Comparison of ENCODE assay signal across 23 mouse cellular contexts in the genomic region with DNA sequence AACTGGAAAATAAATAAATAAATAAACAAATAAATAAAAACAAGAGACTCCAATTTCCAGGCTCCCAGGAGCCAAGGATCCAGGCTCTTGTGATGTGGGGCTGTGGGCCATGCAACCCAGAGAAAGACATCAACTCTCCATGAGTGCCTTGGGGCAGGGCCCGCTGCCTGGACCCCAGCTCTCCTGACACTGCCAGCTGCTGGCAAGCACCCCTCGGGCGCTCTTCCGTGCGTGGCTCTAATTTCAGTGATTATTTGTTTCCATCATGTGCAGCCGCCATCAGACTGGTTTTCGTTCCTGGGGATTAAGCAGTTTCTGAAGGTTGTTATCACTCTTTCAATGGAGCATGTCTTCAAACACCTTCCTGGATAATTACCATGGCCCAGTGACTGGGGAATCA.
DNase-seq lines count a peak whose midpoint lies in the region; ATAC-seq and TF ChIP-seq lines count a peak whose summit lies in the region.
"Had no signal": no experiment of that assay in that cellular context is flagged by ENCODE, and none has a peak within 500 bp of the region (broad histone marks: within the 10 kb centered on the region; RNA-seq: fewer than 3 reads in every experiment).

No protein-coding gene starts in this region.

- no peak for TF ChIP-seq POLR2A in kidney, adult 2 months (IDR thresholded peaks at IDR 0.05; ENCODE audit: low read depth, low read length)

- 60% methylated on average over 7 of the region's 7 CpGs for WGBS in hindbrain, embryonic 12.5 days
- WGBS in hindbrain, embryonic 10.5 days: 68% methylated on average over 7 of the region's 7 CpGs
- WGBS in kidney, embryonic 15.5 days: 43% methylated on average over 7 of the region's 7 CpGs
- 61% methylated on average over 7 of the region's 7 CpGs for WGBS in kidney, adult 2 months
- WGBS in midbrain, embryonic 13.5 days: 48% methylated on average over 7 of the region's 7 CpGs
- WGBS in midbrain, embryonic 10.5 days: 81% methylated on average over 7 of the region's 7 CpGs

- no peak overlapping the region for H3K9ac ChIP-seq in hindbrain, embryonic 12.5 days
- H3K9ac ChIP-seq in kidney, embryonic 15.5 days: no peak overlapping the region
- H3K9ac ChIP-seq in midbrain, embryonic 13.5 days (replicated peaks): no peak overlapping the region
- H3K9ac ChIP-seq: embryonic facial prominence, embryonic 12.5 days; forebrain, embryonic 12.5 days; heart, embryonic 15.5 days had no signal

- ATAC-seq in hindbrain, embryonic 12.5 days (ENCODE audit: low FRiP score): 0 out of 2 replicates have a peak, but pooled peaks have one; percentile 51
- peak; percentile 57; the same call in 1 of the 2 replicates for ATAC-seq in kidney, embryonic 15.5 days (replicated peaks; ENCODE audit: low FRiP score)
- ATAC-seq in midbrain, embryonic 13.5 days: no peak
- ATAC-seq: activated CD4-positive, CD25-positive, alpha-beta regulatory T cell, adult 4 months; forebrain, embryonic 16.5 days; Patski had no signal

- H3K9me3 ChIP-seq in hindbrain, embryonic 12.5 days (replicated peaks): no peaks in the 10 kb centered on the region
- no peaks in the 10 kb centered on the region for H3K9me3 ChIP-seq in hindbrain, embryonic 10.5 days
- no peaks in the 10 kb centered on the region for H3K9me3 ChIP-seq in kidney, embryonic 15.5 days (replicated peaks)
- H3K9me3 ChIP-seq in midbrain, embryonic 13.5 days: no peaks in the 10 kb centered on the region
- H3K9me3 ChIP-seq in midbrain, embryonic 10.5 days (replicated peaks): no peaks in the 10 kb centered on the region
- H3K9me3 ChIP-seq: embryonic facial prominence, embryonic 12.5 days; forebrain, embryonic 12.5 days; heart, embryonic 15.5 days had no signal

- no peak for TF ChIP-seq CTCF in kidney, adult 2 months (conservative IDR thresholded peaks at IDR 0.05; ENCODE audit: insufficient read depth, insufficient read length, low read depth, low read length)

- no peaks in the 10 kb centered on the region for H3K36me3 ChIP-seq in hindbrain, embryonic 12.5 days
- no peaks in the 10 kb centered on the region for H3K36me3 ChIP-seq in hindbrain, embryonic 10.5 days
- H3K36me3 ChIP-seq in kidney, embryonic 15.5 days: no peaks in the 10 kb centered on the region
- H3K36me3 ChIP-seq in kidney, adult 2 months (ENCODE audit: control insufficient read depth, insufficient read depth, low read length): no peaks in the 10 kb centered on the region
- no peaks in the 10 kb centered on the region for H3K36me3 ChIP-seq in midbrain, embryonic 13.5 days
- no peaks in the 10 kb centered on the region for H3K36me3 ChIP-seq in midbrain, embryonic 10.5 days
- H3K36me3 ChIP-seq: embryonic facial prominence, embryonic 12.5 days; forebrain, embryonic 12.5 days; heart, embryonic 15.5 days had no signal

- H3K27me3 ChIP-seq in hindbrain, embryonic 12.5 days: no peaks in the 10 kb centered on the region
- H3K27me3 ChIP-seq in hindbrain, embryonic 10.5 days (ENCODE audit: insufficient read depth, poor library complexity, severe bottlenecking): no peaks in the 10 kb centered on the region
- no peaks in the 10 kb centered on the region for H3K27me3 ChIP-seq in kidney, embryonic 15.5 days
- H3K27me3 ChIP-seq in kidney, adult 2 months (replicated peaks; ENCODE audit: control insufficient read depth, insufficient read depth, low read length): no peaks in the 10 kb centered on the region
- no peaks in the 10 kb centered on the region for H3K27me3 ChIP-seq in midbrain, embryonic 13.5 days
- H3K27me3 ChIP-seq in midbrain, embryonic 10.5 days (ENCODE audit: low read depth, poor library complexity, severe bottlenecking): no peaks in the 10 kb centered on the region; the same call in 1 of the 2 replicates
- H3K27me3 ChIP-seq: CH12.LX; embryonic facial prominence, embryonic 12.5 days; forebrain, embryonic 12.5 days; heart, embryonic 15.5 days; Patski had no signal

- DNase-seq in hindbrain, embryonic 10.5 days (ENCODE audit: low spot score): no peak
- DNase-seq in kidney, adult 2 months: no peak
- no peak for DNase-seq in midbrain, embryonic 10.5 days (ENCODE audit: low spot score)
- DNase-seq in retina, postnatal 1 day: peak; percentile 42
- DNase-seq in retina, embryonic 14.5 days (ENCODE audit: low spot score): no peak
- DNase-seq: adrenal gland, postnatal 14 days; cerebellum, adult 18-20 months; cerebellum, postnatal 14 days; embryo, embryonic 11 days; gastrocnemius, postnatal 14 days; heart, adult 2 months; heart, postnatal 14 days had no signal

- no peak overlapping the region for H3K4me3 ChIP-seq in hindbrain, embryonic 12.5 days
- no peak overlapping the region for H3K4me3 ChIP-seq in hindbrain, embryonic 10.5 days
- no peak overlapping the region for H3K4me3 ChIP-seq in kidney, embryonic 15.5 days (replicated peaks)
- H3K4me3 ChIP-seq in kidney, adult 2 months (ENCODE audit: insufficient read depth, low read depth, low read length): no peak overlapping the region
- H3K4me3 ChIP-seq in midbrain, embryonic 13.5 days (replicated peaks): no peak overlapping the region
- H3K4me3 ChIP-seq in midbrain, embryonic 10.5 days: no peak overlapping the region
- H3K4me3 ChIP-seq: embryonic facial prominence, embryonic 12.5 days; forebrain, embryonic 12.5 days; heart, adult 2 months; heart, embryonic 15.5 days had no signal

- peaks cover 15% of the 10 kb centered on the region for H3K4me1 ChIP-seq in hindbrain, embryonic 12.5 days
- H3K4me1 ChIP-seq in hindbrain, embryonic 10.5 days (replicated peaks): peaks cover 12% of the 10 kb centered on the region
- H3K4me1 ChIP-seq in kidney, embryonic 15.5 days: peaks cover 22% of the 10 kb centered on the region
- H3K4me1 ChIP-seq in kidney, adult 2 months (ENCODE audit: control insufficient read depth, insufficient read depth, low read length): no peaks in the 10 kb centered on the region
- peaks cover 27% of the 10 kb centered on the region for H3K4me1 ChIP-seq in midbrain, embryonic 13.5 days (replicated peaks)
- peaks cover 17% of the 10 kb centered on the region for H3K4me1 ChIP-seq in midbrain, embryonic 10.5 days

- no peak overlapping the region for H3K27ac ChIP-seq in hindbrain, embryonic 12.5 days
- no peak overlapping the region for H3K27ac ChIP-seq in hindbrain, embryonic 10.5 days
- no peak overlapping the region for H3K27ac ChIP-seq in kidney, embryonic 15.5 days
- H3K27ac ChIP-seq in kidney, adult 2 months (ENCODE audit: insufficient read depth, low read depth, low read length): no peak overlapping the region
- H3K27ac ChIP-seq in midbrain, embryonic 13.5 days: peak overlapping the region; percentile 51; the same call in 1 of the 2 replicates
- H3K27ac ChIP-seq in midbrain, embryonic 10.5 days (replicated peaks): no peak overlapping the region
- H3K27ac ChIP-seq: embryonic facial prominence, embryonic 12.5 days; forebrain, embryonic 12.5 days; heart, adult 2 months; heart, embryonic 15.5 days had no signal

- no peak overlapping the region for H3K4me2 ChIP-seq in hindbrain, embryonic 12.5 days (replicated peaks)
- H3K4me2 ChIP-seq in kidney, embryonic 15.5 days: no peak overlapping the region
- no peak overlapping the region for H3K4me2 ChIP-seq in midbrain, embryonic 13.5 days (replicated peaks)
- H3K4me2 ChIP-seq: embryonic facial prominence, embryonic 12.5 days; forebrain, embryonic 12.5 days; heart, embryonic 11.5 days; heart, embryonic 15.5 days had no signal
